Mouse (Mus musculus) heart, embryonic 14.5 days (tissue): Measurements from ENCODE around the gene Sh3bp5. TPM values are rescaled to one million over a fixed set of nuclear protein-coding genes. Genes with fewer than 3 reads are reported as not detected.
A peak's percentile ranks its signal among the peaks of the same experiment; 100 is the strongest.

Experiments used
- ATAC-seq: fragments of 200-750 bp; cut with Nextera tagmentation; 2 replicates; pipeline ENCODE4 v1.8.0; 2017; ENCODE audit warnings: low read depth, moderate TSS enrichment; ENCODE audit not compliant: insufficient number of reproducible peaks, insufficient read depth, low FRiP score
- H3K27ac ChIP-seq, 2 experiments: fragments of 200-500 bp in 1 of 2; fragments of 300-500 bp in 1 of 2; sonication (generic) in 1 of 2; replicated peaks in 1 of 2; 2 replicates each; pipeline ENCODE4 v1.5.1; 2012 to 2014; ENCODE audit warnings: low read depth in 2 of 2, low read length in 2 of 2, control low read depth in 1 of 2, mild to moderate bottlenecking in 1 of 2, mixed read lengths in 1 of 2; ENCODE audit not compliant: control insufficient read depth in 1 of 2, insufficient read depth in 1 of 2
- H3K27me3 ChIP-seq: fragments of 300-500 bp; sonication (generic); 2 replicates; pipeline ENCODE4 v1.6.1; 2014; ENCODE audit warnings: mild to moderate bottlenecking, low read length, control low read depth; ENCODE audit not compliant: control insufficient read depth, insufficient read depth
- H3K36me3 ChIP-seq: fragments of 300-500 bp; sonication (generic); 2 replicates; pipeline ENCODE4 v1.6.1; 2014; ENCODE audit warnings: mild to moderate bottlenecking, control low read depth, low read length, mixed read lengths; ENCODE audit not compliant: control insufficient read depth, insufficient read depth
- H3K4me1 ChIP-seq, 2 experiments: fragments of 200-500 bp in 1 of 2; fragments of 300-500 bp in 1 of 2; sonication (generic) in 1 of 2; 2 replicates each; pipeline ENCODE4 v1.6.1; 2012 to 2014; ENCODE audit warnings: low read length in 2 of 2, control low read depth in 1 of 2, mixed read lengths in 1 of 2; ENCODE audit not compliant: control insufficient read depth in 2 of 2, insufficient read depth in 2 of 2
- H3K4me2 ChIP-seq: fragments of 300-500 bp; sonication (generic); 2 replicates; pipeline ENCODE4 v1.6.1; 2014; ENCODE audit warnings: mild to moderate bottlenecking, low read length
- H3K4me3 ChIP-seq, 2 experiments: fragments of 200-500 bp in 1 of 2; fragments of 300-500 bp in 1 of 2; sonication (generic) in 1 of 2; 2 replicates each; pipeline ENCODE4 v1.5.1; 2012 to 2014; ENCODE audit warnings: low read length in 2 of 2, mild to moderate bottlenecking in 2 of 2, control low read depth in 1 of 2, low read depth in 1 of 2, moderate library complexity in 1 of 2; ENCODE audit not compliant: control insufficient read depth in 1 of 2, insufficient read depth in 1 of 2
- H3K9ac ChIP-seq: fragments of 300-500 bp; sonication (generic); 2 replicates; pipeline ENCODE4 v1.6.1; 2014; ENCODE audit warnings: mild to moderate bottlenecking, low read length
- H3K9me3 ChIP-seq: fragments of 300-500 bp; sonication (generic); 2 replicates; pipeline ENCODE4 v1.6.1; 2016; ENCODE audit warnings: low read length, control low read depth; ENCODE audit not compliant: control insufficient read depth
- WGBS: fragments of 180-500 bp; shearing (Covaris S2); extraction: QIAGEN DNeasy Blood & Tissue Kit; methylation state at CpG from one replicate; pipeline ENCODE4 v1.1.7; 2014; 5-methylcytosine and 5-hydroxymethylcytosine counted together
- polyA plus RNA-seq: library from polyadenylated mRNA; unstranded; fragments of >200 nt; fragmentation: Nextera tagmentation; extraction: Ambion mirVana; gene quantifications from 2 replicates; pipeline ENCODE4 v1.2.1, GENCODE M21; 2014

Gene Sh3bp5
- polyA plus RNA-seq, 1 experiment from 2014 or later, result 13.5 TPM

- Histone ChIP-seq H3K4me3 (no peak overlapping the region), H3K9ac (no peak overlapping the region; the same call in 1 of the 2 replicates), H3K4me2 (no peak overlapping the region), H3K9me3 (no peaks in the 10 kb centered on the region), H3K36me3 (no peaks in the 10 kb centered on the region), H3K27me3 (no peaks in the 10 kb centered on the region), H3K27ac (0 out of 4 replicates have a peak overlapping the region, but pooled peaks have one; percentile 9 to 34), H3K4me1 (peaks cover 61 to 80% of the 10 kb centered on the region in 2 experiments)
- ATAC-seq, result no peak
- WGBS, result 73% methylated on average over 5 of the region's 5 CpGs
Observed at GRCm38 (mm10) chr14:31402693-31403092, 33.2 kb downstream of the Sh3bp5 start.

DNA sequence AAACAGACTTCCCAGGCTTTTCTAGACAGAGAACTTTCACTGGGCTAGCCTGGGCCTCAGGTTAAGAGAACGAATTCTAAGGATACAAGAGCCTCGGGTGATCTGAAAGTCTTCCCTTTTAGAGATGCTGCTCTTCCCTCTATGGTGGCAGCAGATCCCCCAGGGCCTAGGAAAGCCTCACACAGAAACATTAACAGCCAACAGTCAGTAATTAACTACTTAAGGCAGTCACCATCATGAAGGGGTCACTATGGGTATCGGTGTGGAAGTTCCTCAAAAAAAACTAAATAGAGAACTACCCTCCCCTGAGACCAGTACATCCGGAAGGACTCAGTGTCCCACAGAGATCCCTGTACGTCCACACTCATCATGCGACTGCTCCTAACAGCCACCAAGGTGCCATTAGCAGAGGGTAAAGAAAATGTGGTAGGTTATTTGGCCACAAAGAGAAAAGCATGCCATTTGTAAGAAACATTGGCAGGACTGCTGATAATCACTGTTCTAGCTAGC lies 33.9 kb downstream of the Sh3bp5 start:
- WGBS, result 75% methylated on average over 6 of the region's 6 CpGs
- no peak overlapping the region for H3K4me2 ChIP-seq
- peaks cover 58 to 79% of the 10 kb centered on the region in 2 experiments for H3K4me1 ChIP-seq
- H3K9me3 ChIP-seq, result no peaks in the 10 kb centered on the region
- no peaks in the 10 kb centered on the region for H3K36me3 ChIP-seq
- no peaks in the 10 kb centered on the region for H3K27me3 ChIP-seq
- ATAC-seq, result no peak
- H3K4me3 ChIP-seq, result no peak overlapping the region
- H3K9ac ChIP-seq, result no peak overlapping the region
- H3K27ac ChIP-seq, result 0 out of 4 replicates have a peak overlapping the region, but pooled peaks of 1 of the 2 experiments have one; percentile 34

- Histone ChIP-seq H3K9me3 (no peaks in the 10 kb centered on the region), H3K27ac (peak overlapping the region; percentile 23 to 48; a peak in 1 of 4 replicates), H3K4me1 (peaks cover 49 to 70% of the 10 kb centered on the region in 2 experiments), H3K9ac (peak overlapping the region; percentile 10; the same call in 1 of the 2 replicates), H3K4me3 (no peak overlapping the region), H3K27me3 (no peaks in the 10 kb centered on the region), H3K36me3 (no peaks in the 10 kb centered on the region), H3K4me2 (no peak overlapping the region)
- WGBS, result 44% methylated on average over 11 of the region's 11 CpGs
- ATAC-seq, result no peak
Observed at GRCm38 (mm10) chr14:31400896-31401295, 35.0 kb downstream of the Sh3bp5 start.

DNA sequence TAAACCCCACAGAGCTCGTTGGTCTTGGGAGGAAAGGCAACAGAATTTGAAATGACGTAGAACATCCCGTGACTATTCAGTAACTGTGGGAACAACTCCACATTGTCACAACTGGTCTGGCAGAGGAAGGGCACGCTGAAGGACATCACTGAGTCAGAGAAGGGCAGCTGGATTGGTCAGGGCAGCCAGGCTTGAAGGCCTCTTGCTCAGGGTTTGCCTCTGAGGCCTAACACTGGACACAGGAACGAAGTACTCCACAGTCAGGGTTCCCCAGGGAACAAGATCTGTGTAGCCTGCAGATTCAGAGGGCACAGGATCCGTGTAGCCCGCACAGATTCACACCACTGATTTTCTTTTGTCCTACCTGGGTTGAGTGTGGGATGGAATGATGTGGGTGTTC lies 35.6 kb downstream of the Sh3bp5 start:
- Histone ChIP-seq H3K4me1 (peaks cover 45 to 68% of the 10 kb centered on the region in 2 experiments), H3K4me2 (no peak overlapping the region), H3K4me3 (no peak overlapping the region), H3K36me3 (no peaks in the 10 kb centered on the region), H3K9ac (peak overlapping the region; percentile 26; the same call in 1 of the 2 replicates), H3K9me3 (peaks cover 2% of the 10 kb centered on the region; the same call in 1 of the 2 replicates), H3K27ac (peak overlapping the region; percentile 1 to 26; a peak in 2 of 4 replicates), H3K27me3 (no peaks in the 10 kb centered on the region)
- no peak for ATAC-seq
- 72% methylated on average over 7 of the region's 7 CpGs for WGBS

- no peak for ATAC-seq
- H3K36me3 ChIP-seq, result no peaks in the 10 kb centered on the region
- H3K4me1 ChIP-seq, result peaks cover 47 to 67% of the 10 kb centered on the region in 2 experiments
- H3K27ac ChIP-seq, result no peak overlapping the region
- 83% methylated on average over 3 of the region's 3 CpGs for WGBS
- no peak overlapping the region for H3K4me2 ChIP-seq
- no peak overlapping the region for H3K9ac ChIP-seq
- H3K9me3 ChIP-seq, result peaks cover 4% of the 10 kb centered on the region; the same call in 1 of the 2 replicates
- no peaks in the 10 kb centered on the region for H3K27me3 ChIP-seq
- no peak overlapping the region for H3K4me3 ChIP-seq
Observed at GRCm38 (mm10) chr14:31399271-31399670, 36.6 kb downstream of the Sh3bp5 start.

- Histone ChIP-seq H3K4me3 (no peak overlapping the region), H3K36me3 (no peaks in the 10 kb centered on the region), H3K27me3 (no peaks in the 10 kb centered on the region), H3K4me1 (peaks cover 47 to 67% of the 10 kb centered on the region in 2 experiments), H3K4me2 (no peak overlapping the region), H3K9me3 (peaks cover 4% of the 10 kb centered on the region; the same call in 1 of the 2 replicates), H3K27ac (no peak overlapping the region), H3K9ac (no peak overlapping the region)
- ATAC-seq, result no peak
- 90% methylated on average over 11 of the region's 11 CpGs for WGBS
Observed at GRCm38 (mm10) chr14:31398819-31399218, 37.1 kb downstream of the Sh3bp5 start.

GRCm38 (mm10) chr14:31397791-31398595 lies 37.9 kb downstream of the Sh3bp5 start:
- H3K27ac ChIP-seq, result peak overlapping the region; percentile 23 to 55; a peak in 3 of 4 replicates
- 0 out of 2 replicates have a peak, but pooled peaks have one; percentile 21 for ATAC-seq
- no peak overlapping the region for H3K4me3 ChIP-seq
- H3K4me2 ChIP-seq, result no peak overlapping the region
- 65% methylated on average over 9 of the region's 9 CpGs for WGBS
- H3K36me3 ChIP-seq, result no peaks in the 10 kb centered on the region
- H3K9me3 ChIP-seq, result peaks cover 4% of the 10 kb centered on the region; the same call in 1 of the 2 replicates
- H3K9ac ChIP-seq, result 0 out of 2 replicates have a peak overlapping the region, but pooled peaks have one; percentile 5
- H3K27me3 ChIP-seq, result no peaks in the 10 kb centered on the region
- peaks cover 47 to 67% of the 10 kb centered on the region in 2 experiments for H3K4me1 ChIP-seq
